Mouse (Mus musculus) spleen, postnatal 10 days (tissue): ENCODE data around the gene Nckipsd.

Experiments used
- DNase-seq, 2 experiments: peaks; one replicate each; pipeline ENCODE4 v3.0.0; 2021 to 2022; ENCODE audit warnings: low spot score in 2 of 2

Gene Nckipsd

GRCm38 (mm10) chr9:108799564-108799963 lies 8.6 kb upstream of the Nckipsd start:
- no peak for DNase-seq

GRCm38 (mm10) chr9:108805768-108806167 lies 2.4 kb upstream of the Nckipsd start:
- DNase-seq: no peak

GRCm38 (mm10) chr9:108806379-108806778 lies 1.8 kb upstream of the Nckipsd start:
- DNase-seq: no peak

- DNase-seq: peak in 1 of 2 experiments; percentile 40
Measured at GRCm38 (mm10) chr9:108806831-108807230, 1.3 kb upstream of the Nckipsd start.

- DNase-seq: peak in 1 of 2 experiments; percentile 50
Measured at GRCm38 (mm10) chr9:108807674-108808073, 494 bp upstream of the Nckipsd start.

- DNase-seq: no peak
Measured at GRCm38 (mm10) chr9:108809188-108809587, 1.0 kb downstream of the Nckipsd start.

GRCm38 (mm10) chr9:108809723-108810122 lies 1.6 kb downstream of the Nckipsd start:
- no peak for DNase-seq

GRCm38 (mm10) chr9:108810516-108810915 lies 2.3 kb downstream of the Nckipsd start:
- DNase-seq: no peak

GRCm38 (mm10) chr9:108815557-108815956 lies 7.4 kb downstream of the Nckipsd start:
- DNase-seq: no peak

GRCm38 (mm10) chr9:108819495-108819894 lies 11.3 kb downstream of the Nckipsd start:
- DNase-seq: peak in 1 of 2 experiments; percentile 76

GRCm38 (mm10) chr9:108820077-108820476 lies 11.9 kb downstream of the Nckipsd start:
- no peak for DNase-seq

GRCm38 (mm10) chr9:108824144-108824685 lies 16.0 kb downstream of the Nckipsd start:
- no peak for DNase-seq

- DNase-seq: no peak
Measured at GRCm38 (mm10) chr9:108824755-108825413, 16.7 kb downstream of the Nckipsd start.

GRCm38 (mm10) chr9:108825820-108826699 lies 17.9 kb downstream of the Nckipsd start, which contains the start of gene Celsr3:
Gene Celsr3 (plus strand): TSS chr9:108826320.
- peak in 1 of 2 experiments; percentile 65 for DNase-seq

GRCm38 (mm10) chr9:108826700-108827340 lies 18.7 kb downstream of the Nckipsd start:
- peak; percentile 78 to 80 for DNase-seq

- no peak for DNase-seq
Measured at GRCm38 (mm10) chr9:108827454-108827853, 19.3 kb downstream of the Nckipsd start.

- no peak for DNase-seq
Measured at GRCm38 (mm10) chr9:108827906-108828305, 19.7 kb downstream of the Nckipsd start.

GRCm38 (mm10) chr9:108831637-108832036 lies 23.5 kb downstream of the Nckipsd start:
- DNase-seq: peak in 1 of 2 experiments; percentile 33

- peak; percentile 41 to 86 for DNase-seq
Measured at GRCm38 (mm10) chr9:108832390-108833108, 24.4 kb downstream of the Nckipsd start.

- DNase-seq: no peak
Measured at GRCm38 (mm10) chr9:108842989-108843388, 34.8 kb downstream of the Nckipsd start.

GRCm38 (mm10) chr9:108845390-108845789 lies 37.2 kb downstream of the Nckipsd start:
- no peak for DNase-seq
